Mouse (Mus musculus): Measurements from ENCODE around the gene Cops7a.

DNA sequence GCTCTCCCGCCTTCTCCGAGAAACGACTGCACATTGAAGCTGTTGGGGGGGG is 43.6 kb upstream of the Cops7a start, which contains the start of gene Zfp384:
- TF ChIP-seq EP300 (IDR thresholded peaks at IDR 0.05; ENCODE audit: low read depth) (no peak), CTCF (IDR thresholded peaks at IDR 0.05; ENCODE audit: low read depth) (no peak)
